Mouse (Mus musculus) lung, postnatal 0 days (tissue): ENCODE results near the gene Cdh20.

ENCODE experiments used
- CTCF ChIP-seq: IDR thresholded peaks from 2 replicates; pipeline ENCODE4 v1.5.1; 2016; ENCODE audit warnings: antibody characterized with exemption, mild to moderate bottlenecking
- EP300 ChIP-seq: IDR thresholded peaks from 2 replicates; pipeline ENCODE4 v1.6.1; 2016; ENCODE audit warnings: antibody characterized with exemption, mild to moderate bottlenecking, control low read depth

GRCm38 (mm10) chr1:104771937-104772336 lies 3.6 kb downstream of the Cdh20 start:
- no peak for TF ChIP-seq CTCF
- TF ChIP-seq EP300, result no peak
